Mouse (Mus musculus): ENCODE measurements around the gene Zfp692.

The Zfp692 gene

GRCm38 (mm10) chr11:58307411-58308080, 677 bp downstream of the Zfp692 start:
- intact Hi-C loops (cut with DNase I) = no loop called here

GRCm38 (mm10) chr11:58308661-58309060, 1.8 kb downstream of the Zfp692 start:
- intact Hi-C loops (cut with DNase I) = no loop called here

GRCm38 (mm10) chr11:58314069-58314468, 7.2 kb downstream of the Zfp692 start:
- intact Hi-C loops (cut with DNase I) = no loop called here

- intact Hi-C loops (cut with DNase I) = no loop called here
These were observed 8.8 kb downstream of the Zfp692 start for GRCm38 (mm10) chr11:58315536-58316168.

GRCm38 (mm10) chr11:58316344-58316743, 9.5 kb downstream of the Zfp692 start:
- intact Hi-C loops (cut with DNase I) = no loop called here

- intact Hi-C loops (cut with DNase I) = no loop called here
These were observed 10.0 kb downstream of the Zfp692 start for GRCm38 (mm10) chr11:58316768-58317390.

GRCm38 (mm10) chr11:58322824-58323569, 16.1 kb downstream of the Zfp692 start:
- intact Hi-C loops (cut with DNase I) = no loop called here

GRCm38 (mm10) chr11:58323570-58324340, 16.9 kb downstream of the Zfp692 start:
- intact Hi-C loops (cut with DNase I) = no loop called here

GRCm38 (mm10) chr11:58324614-58325229, 17.9 kb downstream of the Zfp692 start:
- intact Hi-C loops (cut with DNase I) = no loop called here

- intact Hi-C loops (cut with DNase I) = no loop called here
These were observed 19.9 kb downstream of the Zfp692 start for GRCm38 (mm10) chr11:58326781-58327180.

- intact Hi-C loops (cut with DNase I) = loop anchor here (10.0 kb wide), 1 partner anchor 155 kb away; the partner anchor contains the start of gene Mrpl22
These were observed 23.0 kb downstream of the Zfp692 start for GRCm38 (mm10) chr11:58329906-58330275.

GRCm38 (mm10) chr11:58330276-58331148, 23.6 kb downstream of the Zfp692 start, which contains the start of the genes Zfp672 and Sh3bp5l:
Zfp672 (minus strand) TSS chr11:58330339.
Sh3bp5l (plus strand) TSS chr11:58330724.
- intact Hi-C loops (cut with DNase I) = loop anchor here (10.0 kb wide), 1 partner anchor 156 kb away; the partner anchor contains the start of gene Mrpl22

- intact Hi-C loops (cut with DNase I) = loop anchor here (10.0 kb wide), 1 partner anchor 156 kb away; the partner anchor contains the start of gene Mrpl22
These were observed 24.3 kb downstream of the Zfp692 start for GRCm38 (mm10) chr11:58331149-58331495.

- intact Hi-C loops (cut with DNase I) = loop anchor here (10.0 kb wide), 1 partner anchor 157 kb away; the partner anchor contains the start of gene Mrpl22
These were observed 24.7 kb downstream of the Zfp692 start for GRCm38 (mm10) chr11:58331546-58331945.

- intact Hi-C loops (cut with DNase I) = loop anchor here (10.0 kb wide), 1 partner anchor 160 kb away; the partner anchor contains the start of gene Mrpl22
These were observed 27.9 kb downstream of the Zfp692 start for GRCm38 (mm10) chr11:58334746-58335145.

- intact Hi-C loops (cut with DNase I) = no loop called here
These were observed 39.9 kb downstream of the Zfp692 start for GRCm38 (mm10) chr11:58346745-58347144.

GRCm38 (mm10) chr11:58350628-58351027, 43.8 kb downstream of the Zfp692 start:
- intact Hi-C loops (cut with DNase I) = no loop called here

GRCm38 (mm10) chr11:58351179-58351578, 44.3 kb downstream of the Zfp692 start:
- intact Hi-C loops (cut with DNase I) = no loop called here
